Mouse (Mus musculus) cortical plate, adult 2 months (tissue): ENCODE measurements around the gene Gm21750. TPM values are rescaled to one million over a fixed set of nuclear protein-coding genes. Genes with fewer than 3 reads are reported as not detected.
A peak's percentile ranks its signal among the peaks of the same experiment; 100 is the strongest.
"Not testable (repeated sequence)": the region's sequence is repeated elsewhere in the genome, so short reads cannot be mapped to it uniquely, and the experiment has no call there.

Experiments used
- H3K27ac ChIP-seq: fragments of 200-500 bp; 2 replicates; pipeline ENCODE4 v1.5.1; 2012; ENCODE audit warnings: low read length, control low read depth, inconsistent platforms; ENCODE audit not compliant: insufficient read depth
- H3K4me1 ChIP-seq: fragments of 200-500 bp; 2 replicates; pipeline ENCODE4 v1.6.1; 2011; ENCODE audit warnings: low read length; ENCODE audit not compliant: control insufficient read depth, insufficient read depth
- H3K4me3 ChIP-seq: fragments of 200-500 bp; 2 replicates; pipeline ENCODE4 v1.5.1; 2011; ENCODE audit warnings: mild to moderate bottlenecking, low read length, control low read depth; ENCODE audit not compliant: insufficient read depth
- CTCF ChIP-seq: fragments of 200-500 bp; IDR thresholded peaks from 2 replicates; pipeline ENCODE4 v1.5.1; 2011; ENCODE audit warnings: mild to moderate bottlenecking, control low read depth, low read length; ENCODE audit not compliant: insufficient read depth; ENCODE audit errors: extremely low read depth
- POLR2A ChIP-seq: fragments of 200-500 bp; IDR thresholded peaks from 2 replicates; pipeline ENCODE4 v1.6.1; 2011; ENCODE audit warnings: mild to moderate bottlenecking, low read length, control low read depth; ENCODE audit not compliant: insufficient read depth; ENCODE audit errors: extremely low read depth
- polyA plus RNA-seq: library from polyadenylated mRNA; depleted of rRNA; stranded (reverse); fragments of >200 nt; gene quantifications from 2 replicates; pipeline ENCODE4 v1.2.3, GENCODE M21; 2012; rRNA removed

Gene Gm21750
- polyA plus RNA-seq = not detected in 2 replicates

DNA sequence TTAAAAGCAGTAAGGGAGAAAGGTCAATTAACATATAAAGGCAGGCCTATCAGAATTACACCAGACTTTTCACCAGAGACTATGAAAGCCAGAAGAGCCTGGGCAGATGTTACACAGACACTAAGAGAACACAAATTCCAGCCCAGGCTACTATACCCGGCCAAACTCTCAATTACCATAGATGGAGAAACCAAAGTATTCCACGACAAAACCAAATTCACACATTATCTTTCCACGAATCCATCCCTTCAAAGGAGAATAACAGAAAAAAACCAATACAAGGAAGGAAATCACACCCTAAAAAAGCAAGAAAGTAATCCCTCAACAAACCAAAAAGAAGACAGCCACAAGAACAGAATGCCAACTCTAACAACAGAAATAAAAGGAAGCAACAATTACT lies at the start of gene Gm21750:
Gene Gm21750 (plus strand): TSS at position 301 of the 400 bp plus-strand sequence.
- H3K4me3 ChIP-seq, H3K4me1 ChIP-seq, H3K27ac ChIP-seq: not testable (repeated sequence)

- H3K4me1 ChIP-seq, H3K4me3 ChIP-seq, H3K27ac ChIP-seq: not testable (repeated sequence)
Observed at GRCm38 (mm10) chr14:73614961-73615360, 46.1 kb upstream of the Gm21750 start.

DNA sequence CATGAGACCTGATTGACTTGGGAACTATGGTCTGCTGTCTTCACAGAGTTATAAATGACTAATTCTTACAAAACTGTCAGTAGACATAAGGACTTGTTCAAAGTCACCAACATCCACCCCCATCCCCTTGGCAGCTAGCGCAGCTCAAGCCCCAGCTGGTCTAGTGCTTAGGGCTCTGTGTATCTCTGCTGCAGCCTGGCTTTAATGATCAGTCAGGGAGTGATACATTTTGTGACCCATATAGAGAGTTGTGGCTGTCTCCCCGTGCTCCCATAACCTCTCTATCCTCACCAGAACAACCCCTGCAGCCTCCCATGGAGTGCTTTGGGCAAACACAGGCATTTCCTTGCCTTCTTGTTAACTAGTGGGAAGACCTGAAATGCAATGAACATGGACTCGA lies 40.1 kb upstream of the Gm21750 start:
- Histone ChIP-seq H3K27ac (0 out of 2 replicates have a peak overlapping the region, but pooled peaks have one; percentile 12), H3K4me3 (no peak overlapping the region), H3K4me1 (no peaks in the 10 kb centered on the region)
- no peak for TF ChIP-seq POLR2A
- no peak for TF ChIP-seq CTCF

GRCm38 (mm10) chr14:73622988-73623387 lies 38.0 kb upstream of the Gm21750 start:
- no peak overlapping the region for H3K27ac ChIP-seq
- H3K4me3 ChIP-seq = no peak overlapping the region
- TF ChIP-seq CTCF = no peak
- no peak for TF ChIP-seq POLR2A
- H3K4me1 ChIP-seq = no peaks in the 10 kb centered on the region

- H3K27ac ChIP-seq = no peak overlapping the region
- no peak for TF ChIP-seq POLR2A
- TF ChIP-seq CTCF = peak; percentile 34; the same call in 1 of the 2 replicates
- H3K4me1 ChIP-seq = no peaks in the 10 kb centered on the region
- no peak overlapping the region for H3K4me3 ChIP-seq
Observed at GRCm38 (mm10) chr14:73625469-73625868, 35.6 kb upstream of the Gm21750 start.

GRCm38 (mm10) chr14:73631511-73631910 lies 29.5 kb upstream of the Gm21750 start:
- no peak overlapping the region for H3K27ac ChIP-seq
- no peak overlapping the region for H3K4me3 ChIP-seq
- no peaks in the 10 kb centered on the region for H3K4me1 ChIP-seq
- no peak for TF ChIP-seq CTCF

GRCm38 (mm10) chr14:73632648-73633263 lies 28.3 kb upstream of the Gm21750 start:
- TF ChIP-seq CTCF (no peak), POLR2A (no peak)
- H3K4me3 ChIP-seq = no peak overlapping the region
- H3K27ac ChIP-seq = no peak overlapping the region
- no peaks in the 10 kb centered on the region for H3K4me1 ChIP-seq

- H3K4me3 ChIP-seq = no peak overlapping the region
- TF ChIP-seq CTCF (no peak), POLR2A (no peak)
- H3K27ac ChIP-seq = no peak overlapping the region
- H3K4me1 ChIP-seq = no peaks in the 10 kb centered on the region
Observed at GRCm38 (mm10) chr14:73634356-73634755, 26.7 kb upstream of the Gm21750 start.

GRCm38 (mm10) chr14:73637460-73637859 lies 23.6 kb upstream of the Gm21750 start:
- no peak overlapping the region for H3K4me3 ChIP-seq
- TF ChIP-seq CTCF = no peak
- TF ChIP-seq POLR2A = no peak
- H3K27ac ChIP-seq = no peak overlapping the region
- no peaks in the 10 kb centered on the region for H3K4me1 ChIP-seq

DNA sequence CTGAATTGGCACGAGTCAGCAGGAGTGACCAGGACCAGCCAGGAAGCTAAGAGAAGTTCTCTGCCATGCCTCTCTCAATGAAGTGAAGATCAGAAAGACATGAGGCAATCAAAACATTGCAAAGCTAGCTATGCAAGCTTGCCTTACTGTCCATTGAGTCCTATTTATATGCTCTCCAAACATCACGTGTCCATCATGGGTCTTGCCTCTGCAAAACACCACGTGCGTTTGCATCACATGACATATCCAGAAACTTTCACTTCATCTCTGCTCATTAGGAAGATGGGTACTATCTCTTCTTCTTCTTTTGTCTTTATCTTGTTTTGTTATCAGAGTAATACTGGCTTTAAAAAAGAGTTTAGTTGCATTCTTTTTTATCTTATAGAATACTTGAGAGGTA lies 10.8 kb upstream of the Gm21750 start:
- no peak for TF ChIP-seq CTCF
- no peak for TF ChIP-seq POLR2A
- H3K4me3 ChIP-seq = no peak overlapping the region

GRCm38 (mm10) chr14:73670091-73670490 lies 9.1 kb downstream of the Gm21750 start:
- H3K27ac ChIP-seq = no peak overlapping the region
- no peaks in the 10 kb centered on the region; the same call in 1 of the 2 replicates for H3K4me1 ChIP-seq
- no peak for TF ChIP-seq POLR2A
- no peak overlapping the region for H3K4me3 ChIP-seq

More for the DNA sequence above, 10.8 kb upstream of the Gm21750 start:
- Histone ChIP-seq H3K4me1 (no peaks in the 10 kb centered on the region), H3K27ac (no peak overlapping the region)
